Mouse (Mus musculus) spleen, adult 2 months (tissue): ENCODE data around the gene Nav2. TPM values are rescaled to one million over a fixed set of nuclear protein-coding genes. Genes with fewer than 3 reads are reported as not detected.
A peak's percentile ranks its signal among the peaks of the same experiment; 100 is the strongest.

ENCODE experiments used
- DNase-seq, 2 experiments: peaks; one replicate each; pipeline versions ENCODE4 v3.0.0 to v3.0.0-alpha.2; 2012 to 2021; ENCODE audit warnings: low spot score in 2 of 2, low read depth in 1 of 2
- H3K27ac ChIP-seq: fragments of 200-500 bp; 2 replicates; pipeline ENCODE4 v1.5.1; 2012; ENCODE audit warnings: low read length, inconsistent platforms; ENCODE audit not compliant: insufficient read depth
- H3K27me3 ChIP-seq: fragments of 200-500 bp; 2 replicates; pipeline ENCODE4 v1.6.1; 2012; ENCODE audit warnings: mild to moderate bottlenecking, moderate library complexity, low read length, inconsistent platforms; ENCODE audit not compliant: control insufficient read depth, insufficient read depth
- H3K36me3 ChIP-seq: fragments of 200-500 bp; 2 replicates; pipeline ENCODE4 v1.6.1; 2012; ENCODE audit warnings: mild to moderate bottlenecking, low read length, inconsistent platforms; ENCODE audit not compliant: control insufficient read depth, insufficient read depth
- H3K4me1 ChIP-seq: fragments of 200-500 bp; 2 replicates; pipeline ENCODE4 v1.6.1; 2011; ENCODE audit warnings: inconsistent platforms; ENCODE audit not compliant: control insufficient read depth, insufficient read depth, insufficient read length
- H3K4me3 ChIP-seq: fragments of 200-500 bp; 2 replicates; pipeline ENCODE4 v1.5.1; 2011; ENCODE audit warnings: mild to moderate bottlenecking, inconsistent platforms; ENCODE audit not compliant: insufficient read depth, insufficient read length; ENCODE audit errors: extremely low read depth
- CTCF ChIP-seq: fragments of 200-500 bp; IDR thresholded peaks from 2 replicates; pipeline ENCODE4 v1.5.1; 2011; ENCODE audit warnings: mild to moderate bottlenecking, inconsistent platforms; ENCODE audit not compliant: insufficient read depth, insufficient read length, insufficient replicate concordance; ENCODE audit errors: extremely low read depth
- POLR2A ChIP-seq: fragments of 200-500 bp; IDR thresholded peaks from 2 replicates; pipeline ENCODE4 v1.6.1; 2011; ENCODE audit warnings: low read depth, low read length, inconsistent platforms
- WGBS: fragments of 180-500 bp; shearing (Covaris S2); methylation state at CpG from one replicate; pipeline ENCODE4 v1.1.7; 2018; 5-methylcytosine and 5-hydroxymethylcytosine counted together
- polyA plus RNA-seq: library from polyadenylated mRNA; depleted of rRNA; stranded (reverse); fragments of >200 nt; gene quantifications from 2 replicates; pipeline ENCODE4 v1.2.3, GENCODE M21; 2012

The Nav2 gene
- polyA plus RNA-seq, 1 experiment, result 3.5 TPM

DNA sequence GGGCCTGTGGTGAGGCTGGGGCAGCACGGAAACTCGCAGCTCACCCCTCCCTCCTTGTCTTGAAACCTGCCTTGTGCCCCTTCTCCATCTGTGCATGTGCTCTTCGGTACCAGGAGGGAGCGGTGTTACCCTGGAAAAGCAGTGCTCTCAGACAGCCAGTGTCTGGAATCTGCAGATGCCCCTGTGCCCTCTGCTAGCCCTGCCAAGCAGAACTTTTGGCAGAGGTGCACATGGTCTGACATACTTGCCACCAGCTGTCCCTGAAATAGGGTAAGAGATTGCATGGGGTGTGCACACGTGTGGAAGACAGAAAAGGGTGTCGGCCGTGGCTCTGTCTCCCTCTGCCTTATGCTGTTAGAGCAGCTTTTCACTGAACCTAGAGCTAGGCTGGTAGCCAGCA, 522.3 kb downstream of the Nav2 start:
- no peaks in the 10 kb centered on the region for H3K36me3 ChIP-seq
- no peak overlapping the region for H3K4me3 ChIP-seq
- no peak for DNase-seq
- H3K4me1 ChIP-seq, result no peaks in the 10 kb centered on the region
- 89% methylated on average over 7 of the region's 7 CpGs for WGBS
- TF ChIP-seq CTCF (no peak), POLR2A (no peak)
- no peaks in the 10 kb centered on the region for H3K27me3 ChIP-seq
- no peak overlapping the region for H3K27ac ChIP-seq

DNA sequence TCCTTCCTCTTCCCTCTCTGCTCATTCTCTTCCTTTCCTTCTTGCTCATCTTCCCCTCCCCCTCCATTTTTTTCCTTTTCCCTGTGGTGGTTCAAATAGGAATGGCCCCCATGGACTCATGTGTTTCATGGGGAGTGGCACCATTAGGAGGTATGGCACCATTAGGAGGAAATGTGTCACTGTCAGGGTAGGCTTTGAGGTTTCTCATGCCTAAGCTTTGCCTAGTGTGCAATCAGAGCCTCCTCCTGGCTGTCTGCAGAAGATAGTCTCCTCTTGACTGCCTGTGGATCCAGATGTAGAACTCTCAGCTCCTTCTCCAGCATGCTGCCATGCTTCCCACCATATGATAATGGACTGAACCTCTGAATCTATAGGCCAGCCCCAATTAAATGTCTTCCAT, 525.4 kb downstream of the Nav2 start:
- no peak for TF ChIP-seq CTCF
- no peak for TF ChIP-seq POLR2A
- Histone ChIP-seq H3K27me3 (no peaks in the 10 kb centered on the region), H3K36me3 (no peaks in the 10 kb centered on the region), H3K27ac (no peak overlapping the region), H3K4me1 (no peaks in the 10 kb centered on the region), H3K4me3 (no peak overlapping the region)
- no peak for DNase-seq

- no peak for TF ChIP-seq POLR2A
- no peak for TF ChIP-seq CTCF
- 93% methylated on average over 7 of the region's 7 CpGs for WGBS
- Histone ChIP-seq H3K27me3 (no peaks in the 10 kb centered on the region), H3K4me3 (no peak overlapping the region), H3K27ac (no peak overlapping the region), H3K4me1 (no peaks in the 10 kb centered on the region), H3K36me3 (no peaks in the 10 kb centered on the region)
- no peak for DNase-seq
These were observed 528.0 kb downstream of the Nav2 start for GRCm38 (mm10) chr7:49436492-49436891.

- no peaks in the 10 kb centered on the region for H3K27me3 ChIP-seq
- no peaks in the 10 kb centered on the region for H3K36me3 ChIP-seq
- no peaks in the 10 kb centered on the region for H3K4me1 ChIP-seq
- WGBS, result 86% methylated on average over 11 of the region's 11 CpGs
- TF ChIP-seq CTCF (no peak), POLR2A (no peak)
- no peak for DNase-seq
- no peak overlapping the region for H3K4me3 ChIP-seq
- H3K27ac ChIP-seq, result no peak overlapping the region
These were observed 529.4 kb downstream of the Nav2 start for GRCm38 (mm10) chr7:49437901-49438300.

DNA sequence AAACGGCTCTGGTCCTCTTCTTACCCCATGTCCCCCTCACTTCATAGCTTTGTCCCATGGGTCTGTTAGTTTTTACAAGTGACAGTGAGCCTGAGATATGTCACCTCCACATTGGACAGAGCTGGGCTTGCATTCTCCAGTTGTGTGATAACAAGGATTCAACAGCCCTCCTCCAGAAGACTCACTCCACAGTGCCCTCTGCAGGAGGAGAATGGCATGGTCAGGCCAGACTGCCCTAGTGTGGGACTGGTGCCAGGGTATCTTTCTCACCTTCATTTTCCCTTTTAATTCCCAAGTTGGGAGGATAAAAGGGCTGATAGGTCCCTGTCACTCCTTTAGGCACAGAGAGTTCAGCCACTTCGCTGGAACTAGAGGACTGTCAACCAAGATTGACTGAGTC, 530.6 kb downstream of the Nav2 start:
- 64% methylated on average over 2 of the region's 2 CpGs for WGBS
- Histone ChIP-seq H3K27me3 (no peaks in the 10 kb centered on the region), H3K27ac (no peak overlapping the region), H3K4me1 (no peaks in the 10 kb centered on the region), H3K36me3 (no peaks in the 10 kb centered on the region), H3K4me3 (no peak overlapping the region)
- TF ChIP-seq POLR2A (no peak), CTCF (peak; percentile 32; the same call in 1 of the 2 replicates)
- DNase-seq, result no peak

DNA sequence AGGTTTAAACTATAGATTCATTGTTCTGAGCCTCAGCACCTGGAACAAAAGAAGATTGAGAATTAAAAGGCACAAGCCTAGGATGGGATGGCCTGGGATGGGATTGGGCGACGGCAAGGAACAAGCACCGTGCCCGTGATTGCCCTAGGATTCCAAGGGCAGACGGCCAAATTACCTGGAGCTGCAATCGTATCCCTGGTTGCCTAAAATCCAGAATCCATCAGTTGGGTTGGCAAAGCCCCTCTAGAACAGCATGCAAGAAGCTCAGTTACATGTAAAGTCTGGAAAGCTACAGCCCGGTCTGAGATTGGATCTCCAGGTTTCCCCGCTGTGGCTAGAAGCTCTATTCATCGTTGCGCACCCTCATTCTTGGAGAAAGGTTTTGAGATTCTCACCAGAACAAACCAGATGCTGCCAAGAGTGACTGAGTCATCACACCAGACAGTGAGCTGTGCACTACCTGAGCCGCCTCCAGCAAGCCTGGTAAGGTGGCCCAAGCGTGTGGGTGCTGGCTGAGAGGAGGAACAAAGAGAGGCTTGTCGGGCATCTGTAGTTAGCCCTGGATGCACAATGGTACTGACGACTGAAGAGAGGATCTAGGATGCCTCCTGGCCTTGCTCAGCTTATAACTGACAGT, 531.9 kb downstream of the Nav2 start:
- DNase-seq, result no peak
- Histone ChIP-seq H3K4me1 (no peaks in the 10 kb centered on the region), H3K27ac (no peak overlapping the region), H3K4me3 (no peak overlapping the region), H3K27me3 (no peaks in the 10 kb centered on the region), H3K36me3 (no peaks in the 10 kb centered on the region)
- TF ChIP-seq POLR2A, result no peak
- TF ChIP-seq CTCF, result no peak
- 93% methylated on average over 14 of the region's 14 CpGs for WGBS

DNA sequence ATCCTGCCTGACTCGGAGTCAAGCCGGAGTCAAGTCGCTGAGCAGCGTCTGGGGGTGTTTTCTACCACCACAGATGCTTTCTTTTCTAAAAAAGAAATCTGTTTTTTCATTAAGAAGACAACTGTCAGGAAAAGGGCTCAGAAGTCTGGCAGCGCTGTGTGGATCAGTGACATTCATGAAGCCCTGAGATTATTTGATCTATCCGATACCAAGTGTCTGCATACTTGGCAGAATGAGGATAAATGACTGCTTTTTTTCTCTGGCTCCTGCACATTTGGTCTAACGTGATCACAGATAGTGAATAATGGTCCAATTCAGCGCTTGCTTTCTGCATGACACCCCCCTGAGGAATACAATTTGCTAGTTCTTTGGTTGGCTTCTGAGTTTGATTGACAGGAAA, 533.7 kb downstream of the Nav2 start:
- 88% methylated on average over 8 of the region's 8 CpGs for WGBS
- H3K4me1 ChIP-seq, result no peaks in the 10 kb centered on the region
- H3K27me3 ChIP-seq, result no peaks in the 10 kb centered on the region
- H3K36me3 ChIP-seq, result no peaks in the 10 kb centered on the region
- TF ChIP-seq POLR2A (no peak), CTCF (no peak)
- H3K27ac ChIP-seq, result no peak overlapping the region
- H3K4me3 ChIP-seq, result no peak overlapping the region
- DNase-seq, result no peak

- H3K36me3 ChIP-seq, result no peaks in the 10 kb centered on the region
- WGBS, result 84% methylated on average over 3 of the region's 3 CpGs
- no peak for DNase-seq
- H3K4me1 ChIP-seq, result no peaks in the 10 kb centered on the region
- TF ChIP-seq CTCF (no peak), POLR2A (no peak)
- H3K4me3 ChIP-seq, result no peak overlapping the region
- H3K27me3 ChIP-seq, result no peaks in the 10 kb centered on the region; the same call in 1 of the 2 replicates
- H3K27ac ChIP-seq, result no peak overlapping the region
These were observed 540.1 kb downstream of the Nav2 start for GRCm38 (mm10) chr7:49448580-49448979.
